Mouse (Mus musculus): Measurements from ENCODE around the gene Raf1. TPM values are rescaled to one million over a fixed set of nuclear protein-coding genes. Genes with fewer than 3 reads are reported as not detected.
A peak's percentile ranks its signal among the peaks of the same experiment; 100 is the strongest.

The Raf1 gene
- polyA plus RNA-seq, 1 experiment from 2014 or later: 39.6 TPM

- peak overlapping the region; percentile 63 for H3K27ac ChIP-seq (ENCODE audit: low read depth)
- 59% methylated on average over 11 of the region's 11 CpGs for WGBS (ENCODE audit: insufficient replicate concordance)
- ATAC-seq (no peak), DNase-seq (no peak)
- H3K27me3 ChIP-seq (ENCODE audit: insufficient read depth, low read length): no peaks in the 10 kb centered on the region
- no peak overlapping the region for H3K4me3 ChIP-seq (ENCODE audit: low read depth, low read length)
- H3K9me3 ChIP-seq (ENCODE audit: low read length): no peaks in the 10 kb centered on the region
- H3K36me3 ChIP-seq (replicated peaks; ENCODE audit: insufficient read depth, low read length): no peaks in the 10 kb centered on the region
- H3K4me2 ChIP-seq (ENCODE audit: low read depth, low read length): no peak overlapping the region
- TF ChIP-seq CTCF (IDR thresholded peaks at IDR 0.05; ENCODE audit: low read depth) (peak; percentile 62), EP300 (IDR thresholded peaks at IDR 0.05; ENCODE audit: low read depth) (no peak)
- no peaks in the 10 kb centered on the region for H3K4me1 ChIP-seq (ENCODE audit: insufficient read depth)
- no peak overlapping the region for H3K9ac ChIP-seq (replicated peaks)
These were observed 24.9 kb upstream of the Raf1 start for GRCm38 (mm10) chr6:115701302-115701701.

- no peak for DNase-seq
- H3K27me3 ChIP-seq (ENCODE audit: insufficient read depth, low read length): no peaks in the 10 kb centered on the region
- no peak overlapping the region for H3K4me3 ChIP-seq (ENCODE audit: low read depth, low read length)
- H3K9me3 ChIP-seq (ENCODE audit: low read length): no peaks in the 10 kb centered on the region
- H3K4me2 ChIP-seq (ENCODE audit: low read depth, low read length): no peak overlapping the region
- no peaks in the 10 kb centered on the region for H3K36me3 ChIP-seq (replicated peaks; ENCODE audit: insufficient read depth, low read length)
- H3K4me1 ChIP-seq (ENCODE audit: insufficient read depth): no peaks in the 10 kb centered on the region
- 65% methylated on average over 1 of the region's 1 CpGs for WGBS (ENCODE audit: insufficient replicate concordance)
- ATAC-seq: peak; percentile 86
- H3K9ac ChIP-seq (replicated peaks): no peak overlapping the region
- peak overlapping the region; percentile 71 for H3K27ac ChIP-seq (ENCODE audit: low read depth)
- TF ChIP-seq CTCF (IDR thresholded peaks at IDR 0.05; ENCODE audit: low read depth) (no peak), EP300 (IDR thresholded peaks at IDR 0.05; ENCODE audit: low read depth) (no peak)
These were observed 24.3 kb upstream of the Raf1 start for GRCm38 (mm10) chr6:115700778-115701177.

- H3K27ac ChIP-seq (ENCODE audit: low read depth): no peak overlapping the region
- no peak for DNase-seq
- H3K36me3 ChIP-seq (replicated peaks; ENCODE audit: insufficient read depth, low read length): no peaks in the 10 kb centered on the region
- no peak for ATAC-seq
- TF ChIP-seq CTCF (IDR thresholded peaks at IDR 0.05; ENCODE audit: low read depth): peak; percentile 67
- TF ChIP-seq EP300 (IDR thresholded peaks at IDR 0.05; ENCODE audit: low read depth): no peak
- no peak overlapping the region for H3K4me2 ChIP-seq (ENCODE audit: low read depth, low read length)
- H3K4me1 ChIP-seq (ENCODE audit: insufficient read depth): peaks cover 7% of the 10 kb centered on the region
- WGBS (ENCODE audit: insufficient replicate concordance): 67% methylated on average over 4 of the region's 4 CpGs
- H3K9ac ChIP-seq (replicated peaks): no peak overlapping the region
- no peaks in the 10 kb centered on the region for H3K27me3 ChIP-seq (ENCODE audit: insufficient read depth, low read length)
- H3K9me3 ChIP-seq (ENCODE audit: low read length): no peaks in the 10 kb centered on the region
- no peak overlapping the region for H3K4me3 ChIP-seq (ENCODE audit: low read depth, low read length)
These were observed 22.3 kb upstream of the Raf1 start for GRCm38 (mm10) chr6:115698699-115699098.

DNA sequence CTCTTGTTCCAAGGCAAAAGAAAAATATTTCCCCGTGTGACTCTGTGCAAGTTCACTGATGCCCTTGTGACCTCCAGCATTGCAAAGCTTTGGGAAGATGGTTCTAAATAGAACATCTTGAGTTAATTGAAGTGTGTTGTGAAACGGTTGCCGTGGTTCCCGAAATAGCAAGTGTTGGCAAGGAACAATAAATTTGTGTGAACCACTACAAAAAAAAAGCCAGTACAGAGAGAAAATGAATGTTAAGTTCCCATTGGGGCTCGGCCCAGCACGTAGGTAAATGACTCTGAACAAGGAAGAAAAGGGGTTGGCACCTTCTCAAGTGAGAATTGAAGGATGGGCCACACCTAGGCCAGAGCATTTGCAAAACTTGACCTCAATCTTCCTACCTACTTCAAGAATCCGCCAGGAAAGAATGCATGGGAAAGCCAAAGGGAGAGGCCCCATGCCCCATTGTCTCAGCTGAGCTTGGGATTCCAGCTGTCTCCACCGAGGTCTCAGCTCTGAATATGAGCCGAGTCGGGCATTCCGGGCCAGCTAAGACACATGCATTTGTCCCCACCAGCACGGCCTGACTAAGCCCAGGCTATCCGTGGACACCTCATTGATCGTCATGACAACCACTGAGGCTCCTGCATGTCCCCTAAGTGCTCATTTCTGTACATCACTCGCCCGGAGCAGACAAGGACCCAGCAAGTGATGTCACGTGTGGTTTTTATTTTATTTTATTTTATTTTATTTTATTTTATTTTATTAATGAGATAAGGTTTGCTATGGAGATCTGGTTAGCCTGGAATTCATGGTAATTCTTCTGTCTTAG, 21.5 kb upstream of the Raf1 start:
- no peaks in the 10 kb centered on the region for H3K27me3 ChIP-seq (ENCODE audit: insufficient read depth, low read length)
- no peak overlapping the region for H3K4me3 ChIP-seq (ENCODE audit: low read depth, low read length)
- WGBS (ENCODE audit: insufficient replicate concordance): 76% methylated on average over 17 of the region's 17 CpGs
- H3K9ac ChIP-seq (replicated peaks): no peak overlapping the region
- no peaks in the 10 kb centered on the region; the same call in 1 of the 2 replicates for H3K9me3 ChIP-seq (ENCODE audit: low read length)
- no peak overlapping the region for H3K4me2 ChIP-seq (ENCODE audit: low read depth, low read length)
- H3K4me1 ChIP-seq (ENCODE audit: insufficient read depth): peaks cover 7% of the 10 kb centered on the region
- TF ChIP-seq CTCF (IDR thresholded peaks at IDR 0.05; ENCODE audit: low read depth): no peak
- no peak for TF ChIP-seq EP300 (IDR thresholded peaks at IDR 0.05; ENCODE audit: low read depth)
- no peaks in the 10 kb centered on the region for H3K36me3 ChIP-seq (replicated peaks; ENCODE audit: insufficient read depth, low read length)
- no peak overlapping the region for H3K27ac ChIP-seq (ENCODE audit: low read depth)
- no peak for DNase-seq
- ATAC-seq: no peak

DNA sequence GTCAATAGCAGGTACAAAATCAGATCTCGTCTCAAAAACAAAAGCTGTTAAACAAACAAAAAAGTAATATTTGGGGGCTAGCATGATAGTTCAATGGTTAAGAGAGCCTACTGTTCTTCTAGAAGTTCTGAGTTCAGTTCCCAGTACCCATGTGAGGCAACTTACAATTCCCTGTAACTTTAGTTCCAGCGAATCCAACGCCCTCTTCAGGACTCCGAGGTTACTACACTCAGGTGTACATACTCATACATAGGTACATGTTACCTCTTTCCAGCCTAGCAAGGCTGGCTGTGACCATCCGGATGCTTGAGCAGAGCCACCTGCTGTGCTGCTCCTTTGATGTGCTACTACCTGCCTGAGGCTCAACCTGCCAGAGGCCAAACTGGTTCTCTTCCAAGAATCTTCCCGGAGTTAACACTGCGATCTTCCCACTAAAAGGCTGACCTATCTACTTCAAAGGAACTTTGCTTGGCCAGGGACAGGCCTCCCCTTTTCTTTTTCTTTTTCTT, 20.3 kb upstream of the Raf1 start:
- TF ChIP-seq CTCF (IDR thresholded peaks at IDR 0.05; ENCODE audit: low read depth) (no peak), EP300 (IDR thresholded peaks at IDR 0.05; ENCODE audit: low read depth) (no peak)
- Histone ChIP-seq H3K27me3 (ENCODE audit: insufficient read depth, low read length) (no peaks in the 10 kb centered on the region), H3K27ac (ENCODE audit: low read depth) (no peak overlapping the region), H3K36me3 (replicated peaks; ENCODE audit: insufficient read depth, low read length) (no peaks in the 10 kb centered on the region), H3K4me3 (ENCODE audit: low read depth, low read length) (no peak overlapping the region), H3K4me2 (ENCODE audit: low read depth, low read length) (no peak overlapping the region), H3K9me3 (ENCODE audit: low read length) (no peaks in the 10 kb centered on the region; the same call in 1 of the 2 replicates), H3K9ac (replicated peaks) (no peak overlapping the region), H3K4me1 (ENCODE audit: insufficient read depth) (peaks cover 7% of the 10 kb centered on the region)
- DNase-seq (no peak), ATAC-seq (no peak)
- 85% methylated on average over 7 of the region's 7 CpGs for WGBS (ENCODE audit: insufficient replicate concordance)

- no peak for TF ChIP-seq CTCF (IDR thresholded peaks at IDR 0.05; ENCODE audit: low read depth)
- no peak for TF ChIP-seq EP300 (IDR thresholded peaks at IDR 0.05; ENCODE audit: low read depth)
- H3K4me1 ChIP-seq (ENCODE audit: insufficient read depth): peaks cover 7% of the 10 kb centered on the region
- H3K36me3 ChIP-seq (replicated peaks; ENCODE audit: insufficient read depth, low read length): no peaks in the 10 kb centered on the region
- no peak overlapping the region for H3K9ac ChIP-seq (replicated peaks)
- DNase-seq (no peak), ATAC-seq (peak; percentile 58)
- no peak overlapping the region for H3K4me3 ChIP-seq (ENCODE audit: low read depth, low read length)
- H3K27me3 ChIP-seq (ENCODE audit: insufficient read depth, low read length): no peaks in the 10 kb centered on the region
- H3K4me2 ChIP-seq (ENCODE audit: low read depth, low read length): no peak overlapping the region
- no peak overlapping the region for H3K27ac ChIP-seq (ENCODE audit: low read depth)
- H3K9me3 ChIP-seq (ENCODE audit: low read length): no peaks in the 10 kb centered on the region; the same call in 1 of the 2 replicates
- WGBS (ENCODE audit: insufficient replicate concordance): 67% methylated on average over 7 of the region's 7 CpGs
These were observed 18.7 kb upstream of the Raf1 start for GRCm38 (mm10) chr6:115695124-115695523.

Measured in liver, postnatal 0 days (tissue).